Mouse (Mus musculus) T-helper 17 cell (primary cell): ENCODE results near the gene Tmem274.

Experiments
- in situ Hi-C, 2 experiments: fragments of 300-600 bp; cut with MboI, MseI; formaldehyde crosslinking; loops; 1 replicate in 1 of 2; 2 replicates in 1 of 2; pipeline ENCODE4 v1.15.1; 2025; ENCODE audit warnings: high pct_unique_total_duplicates in 2 of 2

The Tmem274 gene

DNA sequence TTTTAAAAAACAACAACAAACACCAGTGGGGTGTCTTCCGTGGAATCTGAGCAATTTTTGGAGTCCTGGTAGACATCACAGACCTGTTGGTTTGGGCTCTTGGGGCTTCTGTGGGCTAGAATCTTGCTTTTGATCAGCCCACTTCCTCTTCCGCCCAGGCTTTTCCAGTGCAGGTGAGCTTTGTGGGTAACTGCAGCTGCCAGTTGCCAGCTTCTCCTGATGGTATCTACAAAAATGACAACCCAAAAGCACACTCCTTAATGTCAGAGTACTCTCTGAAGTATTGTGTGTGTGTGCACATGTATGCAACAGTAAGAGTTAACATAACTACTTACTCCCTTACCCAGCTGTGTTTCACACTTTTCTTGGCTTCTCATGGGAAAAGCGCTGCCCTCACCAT lies 7.6 kb upstream of the Tmem274 start:
- in situ Hi-C loops = no loop called here

DNA sequence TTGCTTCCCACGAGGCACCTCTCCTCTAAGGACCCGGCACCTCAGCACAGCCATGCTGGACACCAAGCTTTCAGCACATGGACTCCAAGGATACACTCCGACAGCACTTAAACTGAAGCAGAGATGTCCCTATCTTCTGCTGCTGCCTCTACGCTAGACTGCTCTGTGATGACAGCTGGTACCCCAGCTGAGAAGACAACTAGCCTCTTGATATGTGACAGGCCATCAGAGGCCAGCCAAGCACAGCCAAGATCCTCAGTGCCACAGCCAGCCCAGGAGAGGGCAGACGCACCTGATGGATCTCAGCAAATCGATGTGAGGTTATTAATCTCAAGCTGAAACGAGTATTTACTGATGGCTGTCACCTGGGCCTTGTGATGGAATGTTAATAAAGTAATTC lies 2.1 kb upstream of the Tmem274 start:
- in situ Hi-C loops = no loop called here

DNA sequence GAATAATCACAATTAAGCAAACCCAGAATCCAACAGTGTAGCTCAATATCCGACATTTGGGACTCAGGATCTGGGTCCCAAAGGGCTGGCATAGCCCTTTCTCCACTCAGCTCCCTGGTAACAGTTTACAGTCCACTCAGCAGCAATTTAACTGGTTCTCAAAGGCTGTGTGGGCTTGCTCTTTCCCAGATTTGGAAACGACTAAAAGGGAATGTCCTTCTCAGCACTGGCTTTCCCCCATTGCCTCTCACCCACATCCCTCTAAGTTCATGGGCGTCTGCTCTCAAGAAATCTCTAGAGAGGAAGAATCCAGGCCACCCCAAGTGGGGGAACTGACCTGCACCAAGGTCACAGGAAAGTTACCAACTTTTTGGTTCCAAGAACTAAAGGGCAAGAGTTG lies 7.4 kb downstream of the Tmem274 start:
- in situ Hi-C loops = no loop called here

DNA sequence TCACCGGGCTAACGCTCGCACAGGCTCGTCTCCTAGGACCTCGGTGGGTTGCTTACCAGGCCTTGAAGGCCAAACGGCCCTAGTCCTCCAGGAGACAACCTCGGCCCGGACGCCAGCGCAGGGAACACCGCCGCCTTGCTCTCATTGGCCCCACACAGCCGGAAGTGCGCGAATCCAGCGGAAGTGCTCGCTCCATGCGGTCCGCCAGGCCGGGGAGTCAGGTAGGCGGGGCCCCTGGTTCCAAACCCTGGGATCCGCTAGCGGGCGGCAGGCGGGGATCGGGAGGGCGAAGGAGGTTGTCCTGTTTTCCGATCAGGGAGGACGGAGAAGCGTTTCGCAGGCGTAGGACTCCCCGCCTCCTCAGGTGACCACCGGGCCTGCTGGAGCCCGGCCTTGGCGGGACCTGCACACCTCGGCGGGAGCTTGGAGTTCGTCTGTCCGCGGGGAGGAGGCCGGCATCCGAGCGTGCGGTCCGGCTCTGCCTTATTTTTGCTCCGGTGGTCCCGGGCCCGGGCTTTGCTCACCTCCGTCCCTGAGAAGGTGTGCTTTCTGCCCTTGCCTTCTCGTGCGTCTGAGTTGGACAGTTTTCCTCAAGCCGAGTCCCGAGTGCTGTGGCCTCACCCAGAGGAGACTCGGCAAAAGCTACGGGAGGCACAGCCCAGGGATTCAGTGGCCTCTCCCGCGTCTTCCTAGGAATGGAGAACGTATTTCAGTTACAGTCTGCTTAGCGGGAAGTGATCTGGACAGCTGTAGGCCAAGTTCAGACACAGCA lies 8.1 kb downstream of the Tmem274 start, which contains the start of the genes Nmnat1 and Lzic:
Gene Nmnat1, minus strand, starts transcription at position 150 of the 772 bp plus-strand sequence.
Gene Lzic, plus strand, starts transcription at position 177 of the 772 bp plus-strand sequence.
- in situ Hi-C loops = no loop called here

DNA sequence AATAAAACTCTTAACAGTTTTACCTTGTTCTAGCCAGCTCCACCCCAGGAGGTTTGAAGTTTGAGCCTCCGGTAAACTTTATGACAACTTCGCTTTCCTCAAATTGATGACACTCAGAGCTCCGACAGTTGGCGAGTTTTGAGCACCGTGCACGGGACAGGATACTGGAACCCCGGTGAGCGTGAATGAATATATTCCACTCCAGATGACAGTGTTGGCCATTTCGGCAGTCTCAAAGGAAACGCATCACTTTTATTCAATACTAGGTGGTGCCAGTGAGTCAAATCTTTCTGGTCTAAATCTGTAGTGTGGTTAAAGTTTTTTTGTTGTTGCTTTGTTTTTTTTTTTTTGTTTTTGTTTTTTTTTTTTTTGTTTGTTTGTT lies 8.6 kb downstream of the Tmem274 start:
- in situ Hi-C loops = no loop called here

DNA sequence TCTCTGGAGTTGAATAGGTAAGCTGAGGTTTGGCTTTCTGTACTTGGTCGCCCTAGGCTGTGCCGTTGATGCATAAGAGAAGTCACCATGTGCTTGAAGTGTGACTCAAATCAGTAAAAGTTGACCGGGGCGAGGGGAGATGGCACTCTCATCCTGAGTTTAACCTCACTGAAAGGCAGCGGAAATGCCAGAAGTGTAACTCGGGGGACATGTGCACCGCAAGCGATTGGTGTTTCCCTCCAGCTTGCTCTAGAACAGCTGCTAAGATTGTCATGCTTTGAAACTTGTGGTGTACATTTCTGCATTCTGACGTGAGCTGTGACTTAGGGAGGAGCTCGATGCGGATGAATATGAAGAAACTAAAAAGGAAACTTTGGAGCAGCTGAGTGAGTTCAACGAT lies 10.6 kb downstream of the Tmem274 start:
- in situ Hi-C loops = no loop called here

DNA sequence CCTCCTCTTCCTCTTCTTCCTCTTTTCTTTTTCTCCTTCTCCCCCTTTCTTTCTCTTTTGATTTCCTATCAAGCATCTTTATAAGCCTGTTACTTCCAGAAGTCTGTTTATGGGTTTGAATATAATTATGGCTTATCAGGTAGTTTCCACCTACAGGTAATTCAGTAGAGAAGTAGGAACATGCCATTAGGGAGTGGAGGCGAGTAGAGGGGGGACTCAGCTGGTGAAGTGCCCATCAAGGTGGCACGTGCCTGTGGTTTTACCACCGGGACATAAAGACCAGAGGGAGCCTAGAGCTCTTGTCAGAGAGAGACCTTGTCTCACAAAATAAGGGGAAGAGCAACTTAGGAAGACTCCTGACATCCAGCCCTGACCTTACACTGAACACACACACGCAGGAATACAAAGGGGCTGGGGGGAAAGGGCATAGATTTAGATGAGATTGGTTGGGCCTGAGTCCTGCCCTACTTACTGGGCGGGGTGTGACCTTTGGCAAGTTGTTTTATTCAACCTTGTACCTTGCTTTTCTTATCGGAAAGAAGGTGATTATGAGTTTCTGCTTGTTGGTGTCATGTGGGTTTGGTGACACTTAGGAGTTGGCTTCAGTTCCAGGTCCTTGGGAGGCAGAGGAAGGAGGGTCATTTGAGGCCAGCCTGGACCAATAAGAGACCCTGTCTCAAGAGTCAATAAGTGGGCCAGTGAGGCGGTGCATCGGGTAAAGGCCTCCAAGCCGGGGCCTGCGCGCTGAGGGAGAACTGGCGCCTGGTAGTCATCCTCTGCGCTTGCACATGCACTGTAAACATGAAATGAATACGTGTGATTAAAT lies 12.4 kb downstream of the Tmem274 start:
- in situ Hi-C loops = loop anchor here in 1 of 2 experiments (5.0 kb wide), 1 partner anchor 48 kb away; no protein-coding TSS in a partner anchor

DNA sequence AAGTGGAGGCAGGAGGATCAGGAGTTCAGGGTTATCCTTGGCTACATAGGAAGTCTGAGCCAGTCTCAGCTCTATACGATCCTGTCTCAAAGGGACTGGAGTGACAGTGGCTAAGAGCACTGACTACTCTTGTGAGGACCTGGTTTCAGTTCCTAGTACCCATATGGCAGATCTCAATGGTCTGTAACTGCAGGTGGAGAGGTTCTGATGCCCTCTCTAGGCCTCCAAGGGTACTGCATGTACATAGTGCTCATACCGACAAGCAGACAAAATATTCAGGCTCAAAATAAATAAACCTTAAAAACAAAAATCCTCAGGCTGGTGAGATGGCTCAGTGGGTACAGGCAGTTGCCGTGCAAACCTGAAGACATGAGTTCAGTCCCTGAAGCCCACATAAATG lies 14.0 kb downstream of the Tmem274 start:
- in situ Hi-C loops = loop anchor here in 1 of 2 experiments (5.0 kb wide), 1 partner anchor 46 kb away; no protein-coding TSS in a partner anchor

DNA sequence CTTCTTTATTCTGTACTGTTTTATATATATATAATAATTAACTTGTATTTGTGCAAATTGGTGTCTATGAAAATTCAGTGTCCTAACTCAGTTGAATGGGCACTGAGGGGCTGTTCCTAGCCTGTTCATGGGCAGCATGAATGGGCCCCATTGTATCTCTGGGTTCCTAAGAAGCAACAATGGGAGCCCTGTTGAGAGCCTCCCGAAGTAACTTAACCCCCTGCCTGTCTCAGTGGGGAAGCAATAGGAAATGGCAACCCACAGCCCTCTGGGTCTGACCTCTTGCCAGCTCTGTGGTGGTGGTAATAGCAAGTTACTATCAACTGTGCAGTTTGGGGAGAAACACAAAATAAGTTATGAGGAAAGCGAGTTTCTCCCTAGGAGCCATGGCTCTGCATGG lies 19.4 kb downstream of the Tmem274 start:
- in situ Hi-C loops = no loop called here

DNA sequence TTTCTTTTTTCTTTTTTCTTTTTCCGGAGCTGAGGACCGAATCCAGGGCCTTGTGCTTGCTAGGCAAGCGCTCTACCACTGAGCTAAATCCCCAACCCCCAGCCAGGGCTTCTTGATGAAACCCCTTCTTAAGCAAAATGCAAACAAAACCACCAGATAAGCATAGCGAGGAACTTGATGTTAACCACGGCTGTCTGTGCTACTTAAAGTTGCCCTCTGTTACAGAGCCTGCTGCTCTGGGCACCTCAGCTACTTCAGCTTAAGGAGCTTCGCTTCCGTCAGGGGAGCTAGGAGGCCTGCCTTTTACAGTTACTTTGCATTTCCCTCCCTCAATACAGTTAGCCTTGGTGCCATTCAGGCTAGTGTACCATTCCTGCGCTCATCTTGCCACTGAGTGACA lies 21.7 kb downstream of the Tmem274 start:
- in situ Hi-C loops = no loop called here

DNA sequence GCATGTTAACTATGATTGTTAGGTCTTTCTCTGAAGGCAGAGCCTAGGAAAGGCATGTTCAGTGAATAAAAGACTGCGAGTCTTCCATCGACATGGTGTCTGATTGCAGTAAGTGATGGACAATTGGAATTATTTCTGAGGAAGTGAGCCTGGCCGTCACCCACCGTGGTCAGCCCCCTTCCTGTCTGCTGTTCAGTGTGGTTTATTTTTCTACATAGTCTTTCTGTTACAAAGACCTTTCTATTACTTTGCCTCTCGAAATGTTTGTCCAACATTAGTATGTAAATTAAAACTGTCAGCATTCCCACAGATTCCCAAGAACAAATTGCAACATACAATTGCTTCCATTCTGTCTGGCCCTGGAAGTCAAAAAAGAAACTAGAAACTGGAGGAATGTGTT lies 22.6 kb downstream of the Tmem274 start:
- in situ Hi-C loops = no loop called here

DNA sequence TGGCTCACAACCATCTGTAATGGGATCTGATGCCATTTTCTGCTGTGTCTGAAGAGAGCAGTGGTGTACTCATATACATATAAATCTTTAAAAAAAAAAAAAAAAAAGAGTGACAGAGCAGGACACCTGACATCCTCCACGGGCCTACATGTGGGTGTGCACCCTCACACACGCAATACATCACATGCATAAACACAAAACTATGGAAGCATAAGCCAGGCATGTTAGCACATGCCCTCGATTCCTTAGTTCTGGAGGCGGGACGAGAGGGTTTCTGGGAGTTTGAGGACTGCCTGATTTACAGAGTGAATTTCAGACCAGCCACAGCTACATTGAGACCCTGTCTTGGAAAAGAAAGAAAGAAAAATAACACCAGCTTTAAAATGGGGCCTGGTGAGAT lies 27.2 kb downstream of the Tmem274 start:
- in situ Hi-C loops = no loop called here

DNA sequence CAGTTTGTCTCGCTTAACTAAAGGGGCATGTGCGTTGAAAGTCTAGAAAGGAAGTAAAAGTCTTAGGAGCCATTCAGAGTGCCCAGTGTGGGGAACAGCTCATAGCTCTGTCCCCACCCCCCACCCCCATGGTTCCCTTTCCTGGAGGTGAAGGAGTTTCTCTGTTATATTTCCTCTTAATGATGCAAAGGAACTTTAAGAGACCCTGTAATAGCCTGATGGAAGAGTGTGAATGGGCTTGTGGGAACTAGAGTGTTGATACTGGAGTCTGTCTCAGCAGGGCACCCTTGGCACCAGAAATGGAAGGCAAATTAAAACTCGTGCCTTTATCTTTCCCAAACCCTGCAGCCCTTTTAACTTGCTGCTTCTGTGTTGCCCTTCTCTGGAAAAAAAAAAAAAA lies 27.7 kb downstream of the Tmem274 start:
- in situ Hi-C loops = no loop called here

DNA sequence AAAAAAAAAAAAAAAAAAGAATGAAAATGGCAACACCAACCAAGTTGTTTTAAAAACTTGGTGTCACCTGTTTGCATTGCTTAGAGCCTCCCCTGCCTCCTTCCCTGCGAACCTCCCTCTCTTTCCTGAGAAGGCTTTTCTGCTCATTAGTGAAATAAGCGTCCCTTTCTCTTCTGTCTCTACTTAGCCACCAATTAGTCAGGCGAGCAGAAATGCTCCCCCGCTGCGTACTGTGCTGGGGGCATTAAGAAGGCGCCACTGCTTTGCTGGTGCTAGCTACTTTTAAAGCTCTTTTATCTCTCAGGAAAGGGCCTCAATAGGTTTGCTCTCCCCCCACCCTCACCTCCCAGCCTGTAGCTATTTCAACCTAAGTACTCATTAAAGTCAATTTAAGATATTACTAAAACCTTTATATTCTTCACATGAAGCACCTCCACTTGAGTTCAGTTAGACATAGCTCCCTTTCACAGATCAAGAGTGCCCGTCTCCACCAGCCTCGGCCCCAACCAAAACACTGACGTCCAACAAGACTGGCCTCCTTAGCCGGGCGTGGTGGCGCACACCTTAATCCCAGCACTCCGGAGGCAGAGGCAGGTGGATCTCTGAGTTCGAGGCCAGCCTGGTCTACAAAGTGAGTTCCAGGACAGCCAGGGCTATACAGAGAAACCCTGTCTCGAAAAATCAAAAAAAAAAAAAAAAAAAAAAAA lies 28.2 kb downstream of the Tmem274 start:
- in situ Hi-C loops = no loop called here

DNA sequence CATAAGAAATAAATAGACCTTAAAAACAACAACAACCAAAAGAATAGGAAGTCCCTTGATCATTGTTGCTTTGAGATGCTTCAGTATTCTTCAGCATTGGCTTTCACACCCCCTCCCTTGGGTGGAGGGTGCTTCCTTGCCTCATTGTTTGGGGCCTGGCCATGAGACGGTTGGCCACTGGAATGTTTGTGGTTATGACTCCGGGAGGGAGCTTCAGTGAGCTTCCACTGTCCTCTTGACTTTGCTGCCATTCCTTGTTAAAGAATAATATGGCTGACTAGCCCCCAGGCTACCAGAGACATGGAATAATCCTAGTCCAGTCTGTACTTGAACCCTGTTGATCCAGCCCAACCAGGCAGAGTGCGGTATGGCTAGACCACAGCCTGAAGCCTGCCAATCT lies 29.7 kb downstream of the Tmem274 start:
- in situ Hi-C loops = no loop called here

DNA sequence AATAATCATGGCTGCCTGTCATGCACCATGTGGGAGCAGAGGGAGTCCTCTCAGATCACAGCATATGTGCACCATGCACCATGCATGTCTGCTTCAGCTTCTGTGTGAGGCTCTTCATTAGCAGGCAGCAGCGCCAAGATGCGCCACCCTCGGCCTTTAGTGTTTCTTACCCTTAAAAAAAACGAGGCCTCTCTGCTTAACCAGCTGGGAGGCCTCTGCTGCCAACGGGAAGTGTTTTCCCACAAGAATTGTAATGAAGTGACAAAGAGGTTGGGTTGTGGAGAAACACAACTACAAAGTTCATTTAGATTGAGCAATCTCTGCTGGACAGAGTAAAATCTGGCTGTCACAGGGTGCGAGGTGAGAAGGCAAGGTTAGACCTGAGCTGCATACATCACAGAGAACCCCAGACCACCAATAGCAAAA lies 34.1 kb downstream of the Tmem274 start:
- in situ Hi-C loops = loop anchor here in 1 of 2 experiments (10.0 kb wide), 1 partner anchor 1404 kb away; the partner anchor contains the start of genes Park7 and Tnfrsf9

DNA sequence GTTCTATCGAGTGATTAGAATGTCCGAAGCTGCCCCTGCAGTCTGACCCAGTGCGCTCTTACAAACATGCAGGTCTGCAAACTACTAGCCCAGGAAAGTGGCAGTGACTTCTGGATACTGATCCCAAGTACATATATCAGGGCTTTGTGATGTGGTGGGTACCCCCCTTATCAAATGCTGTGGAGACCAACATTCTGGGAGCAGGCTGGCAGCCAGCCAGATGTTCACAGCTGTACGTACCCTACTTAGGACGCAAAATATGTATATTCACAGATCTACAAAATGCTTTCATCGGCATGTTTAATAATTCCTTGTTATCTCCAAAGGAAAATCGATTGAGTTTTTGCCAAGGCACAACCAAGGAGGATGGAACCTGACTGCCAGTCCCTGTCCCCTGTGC lies 34.9 kb downstream of the Tmem274 start:
- in situ Hi-C loops = loop anchor here in 1 of 2 experiments (10.0 kb wide), 1 partner anchor 1403 kb away; the partner anchor contains the start of genes Park7 and Tnfrsf9

DNA sequence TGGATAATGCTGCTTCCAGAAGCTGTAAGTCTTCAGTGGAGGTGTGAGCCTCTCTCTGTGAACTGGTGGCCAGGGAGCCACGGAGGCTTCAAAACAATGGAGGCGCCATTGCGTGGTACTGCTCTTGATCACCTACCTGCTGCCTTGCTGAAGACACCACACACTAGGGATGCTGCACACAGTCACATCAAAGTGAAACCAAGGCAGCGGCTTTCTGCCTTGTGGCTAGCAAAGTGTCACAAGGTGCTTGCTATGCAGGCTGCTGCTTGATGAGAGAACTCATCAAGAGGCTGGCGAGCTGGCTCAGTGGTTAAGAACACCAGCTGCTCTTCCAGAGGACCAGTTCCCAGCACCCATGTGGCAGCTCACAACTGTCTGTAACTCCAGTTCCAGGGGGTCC lies 38.5 kb downstream of the Tmem274 start:
- in situ Hi-C loops = loop anchor here in 1 of 2 experiments (5.0 to 10.0 kb wide), 2 partner anchors 68 to 1399 kb away; partner anchors contain the start of genes Park7 and Tnfrsf9

DNA sequence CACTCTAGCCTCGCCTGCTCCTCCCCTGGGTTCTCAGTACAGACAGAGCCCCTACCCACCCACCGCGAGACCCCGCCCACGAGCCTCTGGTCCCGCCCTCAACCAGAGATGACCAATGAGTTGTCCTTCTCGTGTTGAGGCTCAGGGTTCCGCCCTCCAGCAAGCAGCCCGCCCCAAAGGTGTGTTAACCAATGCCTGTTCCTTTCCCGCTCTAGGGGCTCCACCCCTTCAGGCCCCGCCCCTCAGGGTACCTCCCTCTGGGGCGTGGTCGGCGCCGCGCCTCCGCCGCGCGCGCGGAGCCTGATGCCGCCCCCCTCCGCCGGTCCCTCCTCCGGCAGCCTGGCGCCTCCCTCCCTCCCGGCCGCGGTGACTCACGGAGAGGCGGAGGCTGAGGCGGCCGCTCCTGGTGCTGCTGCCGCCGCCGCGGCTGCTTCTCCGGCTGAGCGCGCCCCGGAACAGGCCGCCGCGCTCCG lies 40.7 kb downstream of the Tmem274 start, which contains the start of gene Ctnnbip1:
Gene Ctnnbip1, plus strand, starts transcription at position 369 of the 473 bp plus-strand sequence.
- in situ Hi-C loops = loop anchor here in 1 of 2 experiments (5.0 to 10.0 kb wide), 2 partner anchors 71 to 1397 kb away; partner anchors contain the start of genes Park7 and Tnfrsf9

DNA sequence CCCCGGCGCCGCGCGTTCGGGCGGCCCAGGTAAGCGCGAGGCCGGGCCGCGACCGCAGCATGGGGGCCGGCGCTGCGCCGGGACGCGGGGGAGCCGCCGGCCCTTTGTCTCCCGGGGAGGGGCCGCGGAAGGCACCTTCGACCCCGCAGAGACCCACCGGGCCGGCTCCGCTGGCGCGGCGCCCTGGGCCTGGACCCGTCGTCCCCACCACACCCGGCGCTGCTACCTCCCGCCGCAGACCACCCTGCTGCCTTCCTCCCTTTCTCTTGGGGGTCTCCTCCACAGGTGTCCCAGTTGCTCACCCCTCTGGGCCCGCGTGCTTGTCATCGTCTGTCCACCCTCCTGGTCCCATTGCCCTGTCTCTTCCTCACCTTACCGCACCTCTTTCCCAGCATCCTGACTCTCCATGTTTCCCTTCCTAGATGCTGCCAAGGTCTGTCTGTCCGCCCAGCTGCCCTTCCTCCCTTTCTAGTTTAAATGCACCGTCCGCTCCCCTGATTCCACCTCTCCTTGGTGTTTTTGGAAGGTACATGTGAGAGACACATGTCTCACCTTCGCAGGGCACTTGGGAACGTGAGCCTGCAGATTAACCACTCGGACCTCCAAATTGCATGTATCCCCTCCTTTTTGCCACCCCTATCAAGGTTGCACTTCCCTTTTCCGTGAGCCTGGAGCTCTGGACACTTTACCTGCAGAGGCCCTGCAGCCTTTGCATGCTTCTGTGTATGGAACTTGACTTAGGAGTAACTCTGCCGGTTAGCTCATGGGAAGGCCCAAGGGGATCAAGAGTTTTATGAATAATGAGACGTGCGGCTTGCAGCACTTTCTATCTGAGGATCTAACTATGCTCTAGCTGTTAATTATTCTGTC lies 41.4 kb downstream of the Tmem274 start:
- in situ Hi-C loops = loop anchor here in 1 of 2 experiments (5.0 to 10.0 kb wide), 2 partner anchors 71 to 1396 kb away; partner anchors contain the start of genes Park7 and Tnfrsf9
